Mouse (Mus musculus): ENCODE measurements around the gene Sec14l2. TPM values are rescaled to one million over a fixed set of nuclear protein-coding genes. Genes with fewer than 3 reads are reported as not detected.

Sec14l2 gene
- polyA plus RNA-seq, 1 experiment from 2014 or later: 12.0 TPM

DNA sequence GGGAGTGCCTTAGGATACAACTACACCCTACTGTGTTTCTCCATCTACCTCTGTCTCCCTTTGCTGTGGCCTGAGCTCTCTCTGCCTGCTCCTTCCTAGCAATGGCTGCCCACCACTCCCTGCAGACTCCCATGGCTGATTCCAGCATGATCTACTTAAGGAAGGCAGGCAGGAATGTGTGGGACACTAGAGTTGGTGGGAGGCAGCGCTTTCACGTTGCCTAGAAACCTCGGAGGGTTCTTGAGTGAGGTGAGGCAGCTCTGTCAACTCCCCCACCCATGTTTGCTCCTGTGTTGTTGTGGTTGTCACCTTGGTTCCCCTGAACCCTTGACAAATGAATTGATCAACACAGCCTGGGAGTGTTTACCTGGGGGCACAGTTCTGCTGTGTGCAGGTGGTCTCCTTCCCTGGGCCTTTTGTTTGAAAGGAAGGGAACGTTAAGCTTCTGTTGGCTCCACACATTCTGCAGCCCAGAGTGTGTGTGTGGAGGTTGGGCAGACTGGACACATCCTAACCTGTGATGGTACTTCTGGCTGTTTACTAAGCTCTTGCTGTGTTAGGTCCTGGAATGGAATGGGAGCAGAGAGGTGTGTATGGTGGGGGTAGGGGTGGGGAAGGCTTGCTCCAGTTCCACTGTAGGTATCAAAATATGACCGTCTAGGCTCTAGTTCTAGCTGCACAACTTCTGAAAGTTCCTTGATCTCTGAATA is 62.2 kb downstream of the Sec14l2 start:
- H3K9me3 ChIP-seq (replicated peaks; ENCODE audit: control insufficient read depth, low read length): no peaks in the 10 kb centered on the region
- H3K4me3 ChIP-seq (ENCODE audit: low read depth, low read length): no peak overlapping the region
- H3K36me3 ChIP-seq (ENCODE audit: control insufficient read depth, insufficient read depth): no peaks in the 10 kb centered on the region
- H3K4me2 ChIP-seq (ENCODE audit: low read depth, low read length): no peak overlapping the region
- H3K9ac ChIP-seq (ENCODE audit: low read depth, low read length): no peak overlapping the region
- no peak for ATAC-seq (ENCODE audit: low read depth)
- WGBS (ENCODE audit: insufficient replicate concordance): 55% methylated on average over 5 of the region's 5 CpGs
- H3K4me1 ChIP-seq (ENCODE audit: control insufficient read depth, low read depth, low read length): no peaks in the 10 kb centered on the region
- H3K27ac ChIP-seq (ENCODE audit: low read length): no peak overlapping the region
- no peaks in the 10 kb centered on the region for H3K27me3 ChIP-seq (ENCODE audit: control insufficient read depth, insufficient read depth, low read depth, low read length)

DNA sequence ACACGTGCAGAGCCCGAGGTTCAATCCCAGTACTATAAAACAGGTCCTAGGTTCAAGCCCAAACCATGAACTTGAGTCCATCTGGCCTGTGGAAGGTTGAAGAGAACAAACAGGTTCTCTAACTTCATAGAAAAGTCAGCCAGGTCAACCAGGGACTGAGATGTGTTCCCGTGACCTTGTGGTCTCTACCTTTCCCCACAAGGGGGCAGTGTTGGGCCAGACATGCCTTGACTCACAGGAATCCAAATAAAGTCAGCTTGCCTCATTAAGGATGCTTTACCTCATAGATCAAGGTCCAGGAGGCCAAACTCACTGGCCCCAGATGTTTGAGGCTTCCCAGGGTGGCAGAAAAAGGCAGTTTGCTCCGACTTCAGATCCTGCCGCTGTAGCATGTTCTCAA is 69.6 kb downstream of the Sec14l2 start:
- Histone ChIP-seq H3K27me3 (ENCODE audit: control insufficient read depth, insufficient read depth, low read depth, low read length) (no peaks in the 10 kb centered on the region), H3K4me1 (ENCODE audit: control insufficient read depth, low read depth, low read length) (no peaks in the 10 kb centered on the region), H3K9ac (ENCODE audit: low read depth, low read length) (no peak overlapping the region), H3K4me3 (ENCODE audit: low read depth, low read length) (no peak overlapping the region), H3K27ac (ENCODE audit: low read length) (no peak overlapping the region), H3K9me3 (replicated peaks; ENCODE audit: control insufficient read depth, low read length) (no peaks in the 10 kb centered on the region), H3K4me2 (ENCODE audit: low read depth, low read length) (no peak overlapping the region), H3K36me3 (ENCODE audit: control insufficient read depth, insufficient read depth) (no peaks in the 10 kb centered on the region)
- 19% methylated on average over 5 of the region's 5 CpGs for WGBS (ENCODE audit: insufficient replicate concordance)
- 0 out of 2 replicates have a peak, but pooled peaks have one; percentile 19 for ATAC-seq (ENCODE audit: low read depth)

DNA sequence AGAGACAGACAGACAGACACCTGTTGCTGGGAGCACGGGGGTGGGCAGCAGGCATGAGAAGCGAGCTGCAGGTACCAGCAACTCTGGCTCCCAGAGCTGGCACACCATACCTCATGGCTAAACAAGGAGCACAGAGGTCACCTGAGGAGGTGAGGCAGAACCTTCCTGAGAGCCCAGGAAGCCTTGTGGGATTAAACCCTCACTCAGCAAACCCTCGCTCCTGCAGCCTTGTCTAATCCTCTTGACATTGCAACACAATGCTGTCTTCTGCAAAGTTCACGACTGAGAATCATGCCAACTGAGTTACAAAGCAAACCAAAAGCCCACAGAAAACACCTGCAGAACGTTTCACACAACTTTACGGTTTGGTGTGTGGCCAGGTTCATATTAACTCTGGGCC is 74.8 kb downstream of the Sec14l2 start:
- Histone ChIP-seq H3K4me2 (ENCODE audit: low read depth, low read length) (no peak overlapping the region), H3K9me3 (replicated peaks; ENCODE audit: control insufficient read depth, low read length) (no peaks in the 10 kb centered on the region), H3K4me1 (ENCODE audit: control insufficient read depth, low read depth, low read length) (no peaks in the 10 kb centered on the region), H3K27me3 (ENCODE audit: control insufficient read depth, insufficient read depth, low read depth, low read length) (no peaks in the 10 kb centered on the region), H3K4me3 (ENCODE audit: low read depth, low read length) (no peak overlapping the region), H3K27ac (ENCODE audit: low read length) (no peak overlapping the region), H3K9ac (ENCODE audit: low read depth, low read length) (no peak overlapping the region), H3K36me3 (ENCODE audit: control insufficient read depth, insufficient read depth) (no peaks in the 10 kb centered on the region)
- no peak for ATAC-seq (ENCODE audit: low read depth)
- WGBS (ENCODE audit: insufficient replicate concordance): 70% methylated on average over 6 of the region's 6 CpGs

DNA sequence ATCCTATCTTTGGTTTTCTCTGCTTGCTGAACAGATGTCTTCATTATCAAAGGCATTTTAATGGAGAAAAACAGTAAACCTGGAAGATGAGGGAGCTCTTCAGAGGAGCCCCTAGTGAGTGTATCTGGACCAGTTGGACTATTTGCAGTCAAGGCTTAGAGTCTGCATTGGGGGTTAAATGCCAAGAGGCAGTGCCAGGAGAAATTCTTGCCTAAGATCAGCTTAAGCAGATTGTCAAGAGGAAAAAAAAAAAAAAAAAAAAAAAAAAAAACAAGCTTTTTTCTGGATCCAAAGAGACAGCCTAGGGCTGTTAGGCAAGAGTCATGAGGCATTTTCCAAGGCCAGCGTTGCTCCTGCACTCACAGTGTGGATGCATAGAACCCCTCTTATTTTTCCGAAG is 75.4 kb downstream of the Sec14l2 start:
- WGBS (ENCODE audit: insufficient replicate concordance): 57% methylated on average over 2 of the region's 2 CpGs

More for the DNA sequence above, 75.4 kb downstream of the Sec14l2 start:
- no peak overlapping the region for H3K4me3 ChIP-seq (ENCODE audit: low read depth, low read length)
- no peak overlapping the region for H3K4me2 ChIP-seq (ENCODE audit: low read depth, low read length)
- H3K9me3 ChIP-seq (replicated peaks; ENCODE audit: control insufficient read depth, low read length): no peaks in the 10 kb centered on the region
- H3K36me3 ChIP-seq (ENCODE audit: control insufficient read depth, insufficient read depth): no peaks in the 10 kb centered on the region
- H3K27ac ChIP-seq (ENCODE audit: low read length): no peak overlapping the region
- no peak overlapping the region for H3K9ac ChIP-seq (ENCODE audit: low read depth, low read length)
- no peaks in the 10 kb centered on the region for H3K4me1 ChIP-seq (ENCODE audit: control insufficient read depth, low read depth, low read length)
- H3K27me3 ChIP-seq (ENCODE audit: control insufficient read depth, insufficient read depth, low read depth, low read length): no peaks in the 10 kb centered on the region
- ATAC-seq (ENCODE audit: low read depth): no peak

Small RNA genes within 50 kb of the gene (microRNA-seq; reads per million reads assigned to microRNA genes)
- gene Mir3060: 3.4 reads per million, percentile 11 among the genes with 10 or more reads in this experiment

Other genes starting within 250 kb of the Sec14l2 start
- 0.06 TPM in 1 of 2 replicates, not detected in the other for gene 4921536K21Rik, start 228.3 kb downstream of the Sec14l2 start, polyA plus RNA-seq (2015; fragmentation: Nextera tagmentation; extraction: Ambion mirVana)
- gene Dusp18, start 228.2 kb downstream of the Sec14l2 start, polyA plus RNA-seq (2015; fragmentation: Nextera tagmentation; extraction: Ambion mirVana): 0.22 and 0.28 TPM in 2 replicates
- gene Slc35e4, start 208.8 kb downstream of the Sec14l2 start, polyA plus RNA-seq (2015; fragmentation: Nextera tagmentation; extraction: Ambion mirVana): 0.25 and 0.51 TPM in 2 replicates
- gene Tcn2, start 191.3 kb downstream of the Sec14l2 start, polyA plus RNA-seq (2015; fragmentation: Nextera tagmentation; extraction: Ambion mirVana): 34.8 and 37.3 TPM in 2 replicates
- gene Pes1, start 159.4 kb downstream of the Sec14l2 start, polyA plus RNA-seq (2015; fragmentation: Nextera tagmentation; extraction: Ambion mirVana): 32.4 and 37.9 TPM in 2 replicates
- gene 4930556J24Rik, start 146.6 kb downstream of the Sec14l2 start, polyA plus RNA-seq (2015; fragmentation: Nextera tagmentation; extraction: Ambion mirVana): 0.07 and 0.12 TPM in 2 replicates
- 1.0 and 2.1 TPM in 2 replicates for gene Gal3st1, start 139.8 kb downstream of the Sec14l2 start, polyA plus RNA-seq (2015; fragmentation: Nextera tagmentation; extraction: Ambion mirVana)
- gene Sec14l4, start 92.0 kb downstream of the Sec14l2 start, polyA plus RNA-seq (2015; fragmentation: Nextera tagmentation; extraction: Ambion mirVana): 4.7 and 6.3 TPM in 2 replicates
- not detected in 2 replicates for gene Sec14l3, start 58.6 kb downstream of the Sec14l2 start, polyA plus RNA-seq (2015; fragmentation: Nextera tagmentation; extraction: Ambion mirVana)
- 17.9 and 19.7 TPM in 2 replicates for gene Mtfp1, start 28.0 kb downstream of the Sec14l2 start, polyA plus RNA-seq (2015; fragmentation: Nextera tagmentation; extraction: Ambion mirVana)
- 4.6 and 5.0 TPM in 2 replicates for gene Rnf215, start 11.8 kb upstream of the Sec14l2 start, polyA plus RNA-seq (2015; fragmentation: Nextera tagmentation; extraction: Ambion mirVana)
- gene Ccdc157, start 36.9 kb upstream of the Sec14l2 start, polyA plus RNA-seq (2015; fragmentation: Nextera tagmentation; extraction: Ambion mirVana): 0.39 and 0.79 TPM in 2 replicates
- gene Sf3a1, start 36.9 kb upstream of the Sec14l2 start, polyA plus RNA-seq (2015; fragmentation: Nextera tagmentation; extraction: Ambion mirVana): 15.9 and 18.2 TPM in 2 replicates
- 6.5 and 6.6 TPM in 2 replicates for gene Tbc1d10a, start 63.4 kb upstream of the Sec14l2 start, polyA plus RNA-seq (2015; fragmentation: Nextera tagmentation; extraction: Ambion mirVana)
- 1.2 and 1.7 TPM in 2 replicates for gene Castor1, start 94.8 kb upstream of the Sec14l2 start, polyA plus RNA-seq (2015; fragmentation: Nextera tagmentation; extraction: Ambion mirVana)
- gene Osm, start 113.0 kb upstream of the Sec14l2 start, polyA plus RNA-seq (2015; fragmentation: Nextera tagmentation; extraction: Ambion mirVana): 0.40 and 0.53 TPM in 2 replicates
- 0.02 TPM in 1 of 2 replicates, not detected in the other for gene Lif, start 134.1 kb upstream of the Sec14l2 start, polyA plus RNA-seq (2015; fragmentation: Nextera tagmentation; extraction: Ambion mirVana)

Data from liver, embryonic 16.5 days (tissue).